Mouse (Mus musculus): Measurements from ENCODE around the gene Gadd45gip1. TPM values are rescaled to one million over a fixed set of nuclear protein-coding genes. Genes with fewer than 3 reads are reported as not detected.

Gadd45gip1 gene
- polyA plus RNA-seq, 1 experiment from 2014 or later, result 39.7 TPM

- peaks cover 25% of the 10 kb centered on the region for H3K4me1 ChIP-seq
- H3K4me3 ChIP-seq, result peak overlapping the region; percentile 65
- no peaks in the 10 kb centered on the region for H3K9me3 ChIP-seq
- no peak overlapping the region for H3K27ac ChIP-seq
- peak overlapping the region; percentile 75 for H3K9ac ChIP-seq
- peaks cover 93% of the 10 kb centered on the region for H3K27me3 ChIP-seq (replicated peaks)
- peak overlapping the region; percentile 66 for H3K4me2 ChIP-seq (replicated peaks)
- under 1% methylated on average over 92 of the region's 108 CpGs for WGBS
- peak; percentile 39; the same call in 1 of the 2 replicates for ATAC-seq (ENCODE audit: low FRiP score, low read depth)
- no peaks in the 10 kb centered on the region for H3K36me3 ChIP-seq
Measured at GRCm38 (mm10) chr8:84799136-84799931, 32.0 kb upstream of the Gadd45gip1 start.

GRCm38 (mm10) chr8:84799999-84800831 is 31.1 kb upstream of the Gadd45gip1 start, which contains the start of gene Nfix:
Nfix (minus strand) TSS chr8:84800344.
- H3K4me1 ChIP-seq, result peaks cover 25% of the 10 kb centered on the region
- peak within 1 kb of the TSS; percentile 65 for H3K4me3 ChIP-seq
- H3K4me2 ChIP-seq (replicated peaks), result peak within 1 kb of the TSS; percentile 72
- WGBS, result 3% methylated on average over 38 of the region's 125 CpGs
- H3K36me3 ChIP-seq, result no peaks in the 10 kb centered on the region
- peak within 1 kb of the TSS; percentile 75 for H3K9ac ChIP-seq
- peak; percentile 48; the same call in 1 of the 2 replicates for ATAC-seq (ENCODE audit: low FRiP score, low read depth)
- no peaks in the 10 kb centered on the region for H3K9me3 ChIP-seq
- H3K27me3 ChIP-seq (replicated peaks), result peaks cover 92% of the 10 kb centered on the region
- H3K27ac ChIP-seq, result no peak within 1 kb of the TSS

- Histone ChIP-seq H3K36me3 (no peaks in the 10 kb centered on the region), H3K4me2 (replicated peaks) (no peak overlapping the region), H3K27me3 (replicated peaks) (peaks cover 74% of the 10 kb centered on the region), H3K4me3 (no peak overlapping the region), H3K4me1 (peaks cover 15% of the 10 kb centered on the region; the same call in 1 of the 2 replicates), H3K27ac (no peak overlapping the region), H3K9me3 (peaks cover 5% of the 10 kb centered on the region), H3K9ac (no peak overlapping the region)
- WGBS, result 95% methylated on average over 5 of the region's 5 CpGs
- ATAC-seq (ENCODE audit: low FRiP score, low read depth), result no peak
Measured at GRCm38 (mm10) chr8:84806031-84806430, 25.3 kb upstream of the Gadd45gip1 start.

GRCm38 (mm10) chr8:84809109-84809940 is 22.0 kb upstream of the Gadd45gip1 start:
- Histone ChIP-seq H3K9ac (no peak overlapping the region), H3K27me3 (replicated peaks) (peaks cover 55% of the 10 kb centered on the region), H3K27ac (no peak overlapping the region), H3K4me3 (no peak overlapping the region), H3K4me2 (replicated peaks) (no peak overlapping the region; the same call in 1 of the 2 replicates), H3K36me3 (no peaks in the 10 kb centered on the region), H3K4me1 (peaks cover 33% of the 10 kb centered on the region), H3K9me3 (peaks cover 5% of the 10 kb centered on the region)
- ATAC-seq (ENCODE audit: low FRiP score, low read depth), result peak; percentile 27
- 53% methylated on average over 12 of the region's 12 CpGs for WGBS

GRCm38 (mm10) chr8:84809941-84810280 is 21.4 kb upstream of the Gadd45gip1 start:
- peaks cover 54% of the 10 kb centered on the region for H3K27me3 ChIP-seq (replicated peaks)
- H3K4me1 ChIP-seq, result peaks cover 39% of the 10 kb centered on the region
- no peak overlapping the region for H3K4me3 ChIP-seq
- peaks cover 5% of the 10 kb centered on the region for H3K9me3 ChIP-seq
- WGBS, result 75% methylated on average over 5 of the region's 5 CpGs
- H3K27ac ChIP-seq, result no peak overlapping the region
- ATAC-seq (ENCODE audit: low FRiP score, low read depth), result no peak
- no peaks in the 10 kb centered on the region for H3K36me3 ChIP-seq
- H3K9ac ChIP-seq, result no peak overlapping the region
- H3K4me2 ChIP-seq (replicated peaks), result no peak overlapping the region; the same call in 1 of the 2 replicates

GRCm38 (mm10) chr8:84810896-84811295 is 20.4 kb upstream of the Gadd45gip1 start:
- Histone ChIP-seq H3K4me3 (peak overlapping the region; percentile 21; the same call in 1 of the 2 replicates), H3K36me3 (no peaks in the 10 kb centered on the region), H3K9me3 (peaks cover 4% of the 10 kb centered on the region), H3K27ac (no peak overlapping the region), H3K9ac (no peak overlapping the region), H3K4me2 (replicated peaks) (peak overlapping the region; percentile 58), H3K27me3 (replicated peaks) (peaks cover 44% of the 10 kb centered on the region), H3K4me1 (peaks cover 46% of the 10 kb centered on the region)
- WGBS, result 1% methylated on average over 32 of the region's 32 CpGs
- peak; percentile 83 for ATAC-seq (ENCODE audit: low FRiP score, low read depth)

GRCm38 (mm10) chr8:84811303-84811702 is 20.0 kb upstream of the Gadd45gip1 start:
- no peak for ATAC-seq (ENCODE audit: low FRiP score, low read depth)
- Histone ChIP-seq H3K27me3 (replicated peaks) (peaks cover 42% of the 10 kb centered on the region), H3K4me3 (peak overlapping the region; percentile 21; the same call in 1 of the 2 replicates), H3K36me3 (no peaks in the 10 kb centered on the region), H3K9me3 (peaks cover under 1% of the 10 kb centered on the region; the same call in 1 of the 2 replicates), H3K27ac (no peak overlapping the region), H3K4me1 (peaks cover 46% of the 10 kb centered on the region), H3K4me2 (replicated peaks) (peak overlapping the region; percentile 58), H3K9ac (no peak overlapping the region)
- 11% methylated on average over 10 of the region's 10 CpGs for WGBS

- H3K27me3 ChIP-seq (replicated peaks), result peaks cover 35% of the 10 kb centered on the region
- no peaks in the 10 kb centered on the region for H3K9me3 ChIP-seq
- ATAC-seq (ENCODE audit: low FRiP score, low read depth), result no peak
- H3K4me2 ChIP-seq (replicated peaks), result no peak overlapping the region
- peaks cover 46% of the 10 kb centered on the region for H3K4me1 ChIP-seq
- no peak overlapping the region for H3K27ac ChIP-seq
- 0% methylated on average over 5 of the region's 5 CpGs for WGBS
- no peak overlapping the region for H3K9ac ChIP-seq
- no peak overlapping the region for H3K4me3 ChIP-seq
- no peaks in the 10 kb centered on the region for H3K36me3 ChIP-seq
Measured at GRCm38 (mm10) chr8:84813059-84813458, 18.3 kb upstream of the Gadd45gip1 start.

GRCm38 (mm10) chr8:84813830-84814229 is 17.5 kb upstream of the Gadd45gip1 start:
- Histone ChIP-seq H3K36me3 (no peaks in the 10 kb centered on the region), H3K4me3 (no peak overlapping the region), H3K4me1 (peaks cover 46% of the 10 kb centered on the region), H3K9me3 (no peaks in the 10 kb centered on the region), H3K27me3 (replicated peaks) (peaks cover 28% of the 10 kb centered on the region), H3K4me2 (replicated peaks) (no peak overlapping the region; the same call in 1 of the 2 replicates), H3K27ac (no peak overlapping the region), H3K9ac (0 out of 2 replicates have a peak overlapping the region, but pooled peaks have one; percentile 8)
- ATAC-seq (ENCODE audit: low FRiP score, low read depth), result no peak
- WGBS, result 91% methylated on average over 3 of the region's 3 CpGs

- Histone ChIP-seq H3K36me3 (no peaks in the 10 kb centered on the region), H3K4me3 (no peak overlapping the region), H3K4me2 (replicated peaks) (peak overlapping the region; percentile 32; the same call in 1 of the 2 replicates), H3K27me3 (replicated peaks) (peaks cover 25% of the 10 kb centered on the region), H3K27ac (no peak overlapping the region), H3K4me1 (peaks cover 44% of the 10 kb centered on the region), H3K9me3 (no peaks in the 10 kb centered on the region), H3K9ac (0 out of 2 replicates have a peak overlapping the region, but pooled peaks have one; percentile 8)
- WGBS, result 84% methylated on average over 11 of the region's 11 CpGs
- no peak for ATAC-seq (ENCODE audit: low FRiP score, low read depth)
Measured at GRCm38 (mm10) chr8:84814240-84814554, 17.1 kb upstream of the Gadd45gip1 start.

- WGBS, result 40% methylated on average over 19 of the region's 19 CpGs
- Histone ChIP-seq H3K36me3 (no peaks in the 10 kb centered on the region), H3K27me3 (replicated peaks) (peaks cover 24% of the 10 kb centered on the region), H3K27ac (no peak overlapping the region; the same call in 1 of the 2 replicates), H3K9me3 (no peaks in the 10 kb centered on the region), H3K4me1 (peaks cover 38% of the 10 kb centered on the region), H3K9ac (0 out of 2 replicates have a peak overlapping the region, but pooled peaks have one; percentile 5), H3K4me2 (replicated peaks) (peak overlapping the region; percentile 32; the same call in 1 of the 2 replicates), H3K4me3 (no peak overlapping the region)
- ATAC-seq (ENCODE audit: low FRiP score, low read depth), result peak; percentile 31
Measured at GRCm38 (mm10) chr8:84814555-84815441, 16.5 kb upstream of the Gadd45gip1 start.
